Mouse (Mus musculus): ENCODE results near the gene Lhpp. TPM values are rescaled to one million over a fixed set of nuclear protein-coding genes. Genes with fewer than 3 reads are reported as not detected.
A peak's percentile ranks its signal among the peaks of the same experiment; 100 is the strongest.

The Lhpp gene
- polyA plus RNA-seq, 1 experiment from 2014 or later: 9.0 TPM

DNA sequence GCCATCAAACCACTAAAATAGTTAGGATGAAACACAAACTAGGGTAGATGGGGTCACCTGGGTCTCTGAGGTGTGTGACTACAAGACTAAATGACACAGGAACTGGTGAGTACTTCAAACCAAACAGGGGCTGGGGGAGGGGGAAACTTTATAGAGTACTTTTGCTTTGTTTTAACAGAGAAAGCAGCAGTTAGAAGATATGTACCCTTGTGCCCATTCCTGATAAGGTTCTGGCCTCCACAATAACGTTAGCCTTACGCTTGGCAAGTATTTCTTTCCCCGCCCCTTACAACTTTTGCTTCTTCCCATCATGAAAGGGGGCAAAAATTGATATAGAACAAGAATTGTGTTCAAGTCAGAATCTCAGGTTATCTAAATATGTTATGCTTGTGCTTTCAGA lies 14.7 kb upstream of the Lhpp start:
- H3K27me3 ChIP-seq (ENCODE audit: insufficient read depth, low read length): peaks cover 64% of the 10 kb centered on the region
- H3K36me3 ChIP-seq (replicated peaks; ENCODE audit: insufficient read depth, low read length): no peaks in the 10 kb centered on the region
- 45% methylated on average over 3 of the region's 3 CpGs for WGBS (ENCODE audit: insufficient replicate concordance)
- H3K9me3 ChIP-seq (ENCODE audit: low read length): no peaks in the 10 kb centered on the region
- H3K4me2 ChIP-seq (ENCODE audit: low read depth, low read length): no peak overlapping the region
- no peak overlapping the region for H3K4me3 ChIP-seq (ENCODE audit: low read depth, low read length)
- H3K9ac ChIP-seq (replicated peaks): no peak overlapping the region
- ATAC-seq (peak; percentile 70), DNase-seq (no peak)
- no peak for TF ChIP-seq CTCF (IDR thresholded peaks at IDR 0.05; ENCODE audit: low read depth)
- peak; percentile 87 for TF ChIP-seq EP300 (IDR thresholded peaks at IDR 0.05; ENCODE audit: low read depth)
- H3K27ac ChIP-seq (ENCODE audit: low read depth): no peak overlapping the region
- H3K4me1 ChIP-seq (ENCODE audit: insufficient read depth): peaks cover 11% of the 10 kb centered on the region; the same call in 1 of the 2 replicates

- peaks cover 11% of the 10 kb centered on the region; the same call in 1 of the 2 replicates for H3K4me1 ChIP-seq (ENCODE audit: insufficient read depth)
- H3K4me3 ChIP-seq (ENCODE audit: low read depth, low read length): peak overlapping the region; percentile 34
- no peaks in the 10 kb centered on the region for H3K36me3 ChIP-seq (replicated peaks; ENCODE audit: insufficient read depth, low read length)
- peak; percentile 32 for TF ChIP-seq CTCF (IDR thresholded peaks at IDR 0.05; ENCODE audit: low read depth)
- TF ChIP-seq EP300 (IDR thresholded peaks at IDR 0.05; ENCODE audit: low read depth): no peak
- ATAC-seq (no peak), DNase-seq (no peak)
- H3K4me2 ChIP-seq (ENCODE audit: low read depth, low read length): peak overlapping the region; percentile 68
- H3K9ac ChIP-seq (replicated peaks): no peak overlapping the region
- peaks cover 68% of the 10 kb centered on the region for H3K27me3 ChIP-seq (ENCODE audit: insufficient read depth, low read length)
- H3K9me3 ChIP-seq (ENCODE audit: low read length): no peaks in the 10 kb centered on the region
- no peak overlapping the region for H3K27ac ChIP-seq (ENCODE audit: low read depth)
- WGBS (ENCODE audit: insufficient replicate concordance): 7% methylated on average over 26 of the region's 26 CpGs
Observed at GRCm38 (mm10) chr7:132596557-132597250, 13.7 kb upstream of the Lhpp start.

GRCm38 (mm10) chr7:132597251-132598041 lies 13.0 kb upstream of the Lhpp start:
- TF ChIP-seq EP300 (IDR thresholded peaks at IDR 0.05; ENCODE audit: low read depth) (no peak), CTCF (IDR thresholded peaks at IDR 0.05; ENCODE audit: low read depth) (no peak)
- H3K9ac ChIP-seq (replicated peaks): no peak overlapping the region
- H3K36me3 ChIP-seq (replicated peaks; ENCODE audit: insufficient read depth, low read length): no peaks in the 10 kb centered on the region
- DNase-seq: peak; percentile 33
- peaks cover 71% of the 10 kb centered on the region for H3K27me3 ChIP-seq (ENCODE audit: insufficient read depth, low read length)
- WGBS (ENCODE audit: insufficient replicate concordance): under 1% methylated on average over 48 of the region's 60 CpGs
- H3K4me3 ChIP-seq (ENCODE audit: low read depth, low read length): peak overlapping the region; percentile 34
- peak; percentile 41; the same call in 1 of the 2 replicates for ATAC-seq
- H3K9me3 ChIP-seq (ENCODE audit: low read length): no peaks in the 10 kb centered on the region
- H3K4me1 ChIP-seq (ENCODE audit: insufficient read depth): peaks cover 11% of the 10 kb centered on the region; the same call in 1 of the 2 replicates
- H3K27ac ChIP-seq (ENCODE audit: low read depth): no peak overlapping the region
- H3K4me2 ChIP-seq (ENCODE audit: low read depth, low read length): peak overlapping the region; percentile 68

DNA sequence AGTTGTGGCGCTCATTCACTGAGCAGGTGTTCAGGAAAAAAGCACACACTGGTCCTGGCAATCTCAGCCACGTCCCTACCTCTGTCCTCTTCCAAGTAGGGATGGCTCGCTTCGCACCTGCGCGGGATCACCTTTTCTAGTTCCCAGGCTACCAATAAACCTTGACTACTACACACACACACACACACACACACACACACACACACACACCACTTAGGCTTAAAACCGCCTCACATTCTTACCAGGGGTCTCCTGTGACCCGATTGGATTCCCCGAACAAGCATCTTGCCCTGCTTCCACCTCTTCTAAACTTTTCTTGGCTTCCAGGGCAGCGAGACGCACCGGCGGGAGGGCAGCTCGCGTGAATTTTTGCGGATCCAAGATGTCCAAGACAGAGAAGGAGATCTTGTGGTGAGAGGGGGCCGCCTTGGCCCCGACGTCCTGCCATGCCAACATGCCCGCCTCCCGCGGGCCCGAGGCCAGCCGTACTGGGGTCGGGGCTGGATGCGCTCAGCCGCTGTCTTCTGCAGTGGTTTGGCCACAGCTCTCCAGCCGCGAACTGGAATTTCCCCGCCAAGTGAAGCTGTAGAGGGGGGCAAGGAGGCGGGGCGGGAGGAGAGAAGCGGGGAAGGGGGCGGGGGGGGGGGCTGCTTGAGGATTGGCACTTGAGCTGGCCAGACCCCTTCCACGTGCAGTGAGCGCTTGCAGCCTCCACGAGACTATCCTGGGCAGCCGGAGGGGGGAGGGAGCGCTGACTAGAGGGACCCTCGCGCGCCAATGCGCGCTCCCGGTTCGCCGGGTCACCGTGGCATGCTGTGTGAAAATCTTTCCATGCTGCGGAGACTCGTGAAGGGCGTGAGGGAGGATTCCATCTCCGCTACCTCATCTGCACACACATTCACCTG lies 11.1 kb upstream of the Lhpp start, which contains the start of gene Nkx1-2:
Gene Nkx1-2 (minus strand): TSS at position 567 of the 905 bp plus-strand sequence.
- Histone ChIP-seq H3K9ac (replicated peaks) (no peak within 1 kb of the TSS), H3K36me3 (replicated peaks; ENCODE audit: insufficient read depth, low read length) (no peaks in the 10 kb centered on the region), H3K27me3 (ENCODE audit: insufficient read depth, low read length) (peaks cover 83% of the 10 kb centered on the region), H3K27ac (ENCODE audit: low read depth) (no peak within 1 kb of the TSS), H3K4me3 (ENCODE audit: low read depth, low read length) (peak within 1 kb of the TSS; percentile 22), H3K4me2 (ENCODE audit: low read depth, low read length) (peak within 1 kb of the TSS; percentile 4; the same call in 1 of the 2 replicates), H3K9me3 (ENCODE audit: low read length) (no peaks in the 10 kb centered on the region), H3K4me1 (ENCODE audit: insufficient read depth) (peaks cover 11% of the 10 kb centered on the region; the same call in 1 of the 2 replicates)
- 2% methylated on average over 47 of the region's 52 CpGs for WGBS (ENCODE audit: insufficient replicate concordance)
- ATAC-seq (no peak), DNase-seq (no peak)
- TF ChIP-seq CTCF (IDR thresholded peaks at IDR 0.05; ENCODE audit: low read depth) (no peak), EP300 (IDR thresholded peaks at IDR 0.05; ENCODE audit: low read depth) (no peak)

- no peak overlapping the region for H3K27ac ChIP-seq (ENCODE audit: low read depth)
- H3K4me3 ChIP-seq (ENCODE audit: low read depth, low read length): peak overlapping the region; percentile 22; the same call in 1 of the 2 replicates
- 3% methylated on average over 9 of the region's 9 CpGs for WGBS (ENCODE audit: insufficient replicate concordance)
- H3K9me3 ChIP-seq (ENCODE audit: low read length): no peaks in the 10 kb centered on the region
- ATAC-seq (no peak), DNase-seq (no peak)
- TF ChIP-seq CTCF (IDR thresholded peaks at IDR 0.05; ENCODE audit: low read depth): no peak
- no peak for TF ChIP-seq EP300 (IDR thresholded peaks at IDR 0.05; ENCODE audit: low read depth)
- H3K9ac ChIP-seq (replicated peaks): no peak overlapping the region
- peaks cover 11% of the 10 kb centered on the region; the same call in 1 of the 2 replicates for H3K4me1 ChIP-seq (ENCODE audit: insufficient read depth)
- no peaks in the 10 kb centered on the region for H3K36me3 ChIP-seq (replicated peaks; ENCODE audit: insufficient read depth, low read length)
- H3K27me3 ChIP-seq (ENCODE audit: insufficient read depth, low read length): peaks cover 90% of the 10 kb centered on the region
- H3K4me2 ChIP-seq (ENCODE audit: low read depth, low read length): no peak overlapping the region
Observed at GRCm38 (mm10) chr7:132600026-132600425, 10.4 kb upstream of the Lhpp start.

Measured in liver, postnatal 0 days (tissue).